Mouse (Mus musculus) MEL-GATA-1-ER (cell line): Measurements from ENCODE around the gene Actn3.

Experiments
- DNase-seq: peaks from one replicate; pipeline ENCODE4 v3.0.0-alpha.2; 2012; ENCODE audit warnings: low read depth; ENCODE audit errors: extremely low read depth

The Actn3 gene

DNA sequence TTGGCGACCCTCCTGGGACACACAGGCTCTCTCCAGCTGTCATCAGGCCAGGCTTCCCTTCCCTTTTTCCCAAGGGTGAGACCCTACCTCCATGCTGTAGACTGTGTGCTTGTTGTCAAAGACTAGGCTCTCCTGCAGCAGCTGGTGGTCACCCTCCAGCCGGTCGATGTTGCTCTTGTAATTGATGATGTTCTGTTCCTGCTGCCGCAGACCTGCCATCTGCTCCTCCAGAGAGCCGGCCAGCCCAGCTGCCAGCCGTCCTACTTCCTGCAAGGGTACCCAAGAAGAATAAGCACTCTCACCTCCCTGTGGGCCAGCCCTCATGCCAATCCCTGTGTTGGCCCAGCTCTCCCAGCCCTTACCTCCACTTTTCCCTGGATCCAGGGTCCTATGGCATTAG is 14.7 kb downstream of the Actn3 start:
- DNase-seq, result no peak

- no peak for DNase-seq
Observed at GRCm38 (mm10) chr19:4859081-4859480, 18.6 kb downstream of the Actn3 start.

- no peak for DNase-seq
Observed at GRCm38 (mm10) chr19:4855951-4856350, 21.8 kb downstream of the Actn3 start.

GRCm38 (mm10) chr19:4855470-4855820 is 22.3 kb downstream of the Actn3 start:
- no peak for DNase-seq

- no peak for DNase-seq
Observed at GRCm38 (mm10) chr19:4854552-4855469, 22.9 kb downstream of the Actn3 start, which contains the start of gene Ctsf. Gene Ctsf (plus strand): TSS chr19:4855130.

DNA sequence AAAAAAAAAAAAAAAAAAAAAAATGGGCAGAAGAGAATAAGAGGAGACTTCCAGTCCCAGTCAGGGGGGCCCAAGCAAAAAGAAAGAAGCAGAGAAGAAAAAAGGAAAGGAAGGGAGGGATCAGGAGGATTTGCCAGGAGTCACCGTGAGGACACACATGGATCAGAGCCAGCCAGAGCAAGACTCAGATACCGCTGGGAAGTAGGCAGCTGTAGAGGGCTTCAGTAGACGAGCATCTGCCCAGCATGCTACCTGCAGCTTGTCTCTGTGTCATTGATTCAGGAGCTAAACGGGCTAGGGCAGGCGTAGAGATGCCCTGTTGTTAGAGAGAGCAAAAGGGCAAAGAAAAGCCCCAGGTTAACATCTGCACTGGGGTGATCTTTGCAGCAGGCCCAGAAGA is 27.4 kb downstream of the Actn3 start:
- no peak for DNase-seq

DNA sequence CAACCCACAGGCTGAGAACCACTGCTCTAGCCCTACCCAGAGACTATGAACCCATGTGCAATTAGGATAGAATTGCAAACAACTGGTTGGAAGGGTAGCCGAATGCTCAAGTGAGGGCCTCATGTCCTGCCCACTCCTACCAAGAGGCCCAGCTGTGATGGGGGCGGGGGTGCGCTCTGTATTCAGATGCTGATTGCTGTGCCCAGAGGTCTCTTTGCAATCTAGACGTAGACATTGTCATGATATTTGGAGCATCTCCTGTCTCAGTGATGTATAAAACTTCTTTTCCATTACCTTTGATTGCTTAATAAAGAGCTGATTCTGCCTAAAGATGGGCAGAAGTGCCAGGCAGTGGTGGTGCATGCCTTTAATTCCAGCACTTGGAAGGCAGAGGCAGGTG is 27.9 kb downstream of the Actn3 start:
- DNase-seq, result no peak

DNA sequence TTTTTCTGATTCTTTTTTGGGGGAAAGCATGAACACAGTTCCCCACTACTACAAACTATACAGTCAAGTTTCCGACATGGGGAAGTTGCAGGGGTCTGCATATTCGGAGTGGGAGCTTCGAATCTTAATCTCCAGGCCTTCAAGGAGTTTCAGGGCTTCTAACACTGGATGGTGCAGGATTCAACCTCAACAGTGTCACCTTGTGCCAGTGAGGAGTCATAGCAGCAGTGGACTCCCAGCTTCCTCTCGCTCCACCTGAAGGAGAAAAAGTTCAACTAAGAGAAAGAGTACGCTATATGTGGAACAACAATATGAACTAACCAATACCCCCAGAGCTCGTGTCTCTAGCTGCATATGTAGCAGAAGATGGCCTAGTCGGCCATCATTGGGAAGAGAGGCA is 30.2 kb downstream of the Actn3 start:
- DNase-seq, result no peak

GRCm38 (mm10) chr19:4845846-4846245 is 31.9 kb downstream of the Actn3 start:
- DNase-seq, result no peak

DNA sequence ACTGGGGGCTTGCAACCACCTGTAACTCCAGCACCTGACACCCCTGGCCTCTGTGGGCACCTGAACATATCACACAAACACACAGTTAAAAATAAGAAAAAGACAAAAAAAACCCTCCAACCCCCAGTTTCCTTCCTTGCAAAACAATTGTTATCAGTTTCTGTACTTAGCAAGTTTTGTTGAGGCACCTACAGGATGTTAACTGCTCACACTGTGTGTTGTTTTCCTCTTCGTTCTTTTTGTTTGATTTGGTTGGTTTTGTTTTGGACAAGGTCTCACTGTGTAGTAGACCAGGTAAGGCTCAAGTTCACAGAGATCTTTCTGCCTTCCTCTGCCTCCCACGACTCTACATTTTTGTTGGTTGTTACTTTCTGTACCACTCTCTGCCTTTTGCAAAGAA is 35.1 kb downstream of the Actn3 start:
- DNase-seq, result no peak

DNA sequence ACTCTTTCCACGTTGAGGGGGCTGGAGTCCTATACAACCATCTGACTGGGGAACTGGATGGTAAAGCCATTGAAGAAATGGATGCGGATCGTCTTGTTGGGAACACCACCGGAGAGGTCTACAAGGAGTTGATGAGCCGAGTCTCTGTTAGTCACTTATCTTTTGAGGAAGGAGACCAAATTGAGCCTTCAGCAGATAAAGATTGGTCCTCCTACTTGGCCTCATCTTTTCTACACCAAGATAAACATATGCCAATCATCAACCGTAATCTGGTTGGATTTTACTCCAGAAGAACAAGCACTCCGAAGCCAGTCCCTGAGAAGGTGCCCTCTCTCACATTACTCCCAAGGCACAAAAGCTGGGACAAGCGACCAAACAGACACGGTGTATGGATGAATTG is 36.9 kb downstream of the Actn3 start:
- DNase-seq, result no peak

GRCm38 (mm10) chr19:4839149-4839548 is 38.6 kb downstream of the Actn3 start, which contains the start of the genes Ccs and Ccdc87:
Gene Ccs (minus strand): TSS chr19:4839332.
Gene Ccdc87 (plus strand): TSS chr19:4839366.
- DNase-seq, result peak; percentile 89

DNA sequence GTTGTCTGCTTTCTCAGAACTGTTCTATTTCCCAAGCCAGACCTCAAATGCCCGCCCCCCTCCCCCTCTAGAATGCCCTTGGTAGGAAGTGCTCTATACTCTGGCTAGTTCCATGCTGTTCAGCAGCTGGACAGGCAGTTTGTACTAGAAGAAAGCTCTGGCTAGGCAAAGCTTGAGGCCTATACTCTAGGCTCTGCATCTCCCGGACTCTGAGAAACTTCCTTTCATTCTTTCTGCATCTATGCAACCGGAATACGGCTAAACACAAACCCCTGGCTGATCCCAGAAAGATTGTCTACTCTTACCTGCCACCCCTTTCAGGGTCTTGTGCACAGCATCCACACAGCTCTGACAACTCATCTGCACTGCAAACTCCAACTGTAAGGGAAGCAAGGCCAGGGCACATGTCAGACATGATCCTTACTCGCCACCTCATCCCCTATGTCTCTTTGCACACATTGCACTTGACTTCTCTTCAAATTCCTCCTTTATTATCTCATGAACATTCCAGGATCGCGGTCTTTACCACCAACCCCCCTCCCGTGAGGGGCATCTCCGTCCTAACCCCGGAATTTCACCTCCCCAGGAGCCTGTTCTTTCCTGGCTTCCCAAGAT is 39.1 kb downstream of the Actn3 start:
- no peak for DNase-seq

DNA sequence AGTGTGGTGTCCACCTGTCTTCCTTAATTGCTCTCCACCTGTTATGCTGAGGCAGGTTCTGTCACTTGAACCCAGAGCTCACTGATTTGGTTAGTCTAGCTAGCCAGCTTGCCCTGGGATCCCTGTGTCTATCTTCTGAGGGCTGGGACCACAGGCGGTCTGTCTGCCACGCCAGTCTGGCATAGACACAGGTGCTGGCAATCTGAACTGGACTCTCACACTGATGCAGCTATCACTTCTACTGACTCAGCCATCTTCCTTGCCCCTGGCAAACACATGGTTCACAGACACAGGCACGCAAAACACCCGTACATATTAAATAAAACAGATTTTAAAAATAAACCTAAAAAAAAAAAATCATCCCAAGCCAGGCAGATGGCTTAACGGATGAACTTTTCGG is 40.7 kb downstream of the Actn3 start:
- no peak for DNase-seq

GRCm38 (mm10) chr19:4836096-4836495 is 41.6 kb downstream of the Actn3 start:
- no peak for DNase-seq

GRCm38 (mm10) chr19:4833977-4834376 is 43.7 kb downstream of the Actn3 start:
- DNase-seq, result no peak

- DNase-seq, result no peak
Observed at GRCm38 (mm10) chr19:4829156-4829555, 48.6 kb downstream of the Actn3 start.

- DNase-seq, result no peak
Observed at GRCm38 (mm10) chr19:4828444-4829114, 49.1 kb downstream of the Actn3 start.

- DNase-seq, result no peak
Observed at GRCm38 (mm10) chr19:4820678-4821303, 56.9 kb downstream of the Actn3 start.

DNA sequence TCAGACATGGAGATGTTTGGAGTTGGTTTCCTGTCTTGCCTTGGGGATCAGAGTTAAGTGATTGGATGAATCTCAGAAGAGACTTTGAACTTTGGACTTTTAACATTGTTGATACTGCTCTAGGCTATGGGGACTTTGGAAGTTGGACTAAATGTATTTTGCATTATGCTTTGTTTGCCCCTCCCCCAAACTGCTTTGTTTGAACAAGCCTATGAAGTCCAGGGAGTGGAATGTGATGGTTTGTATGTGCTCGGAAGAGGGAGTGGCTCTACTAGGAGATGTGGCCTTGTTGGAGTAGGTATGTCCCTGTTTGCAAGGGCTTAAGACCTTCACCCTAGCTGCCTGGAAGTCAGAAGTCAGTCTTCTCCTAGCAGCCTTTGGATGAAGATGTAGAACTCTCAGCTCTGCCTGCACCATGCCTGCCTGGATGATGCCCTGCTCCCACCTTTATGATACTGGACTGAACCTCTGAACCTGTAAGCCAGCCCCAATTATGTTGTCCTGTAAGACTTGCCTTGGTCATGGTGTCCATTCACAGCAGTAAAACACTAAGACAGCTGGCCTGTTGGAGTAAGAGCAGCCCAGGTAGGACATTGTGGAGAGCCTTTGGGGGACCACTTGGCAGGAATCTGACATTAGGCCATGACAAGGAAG is 60.4 kb downstream of the Actn3 start:
- no peak for DNase-seq

DNA sequence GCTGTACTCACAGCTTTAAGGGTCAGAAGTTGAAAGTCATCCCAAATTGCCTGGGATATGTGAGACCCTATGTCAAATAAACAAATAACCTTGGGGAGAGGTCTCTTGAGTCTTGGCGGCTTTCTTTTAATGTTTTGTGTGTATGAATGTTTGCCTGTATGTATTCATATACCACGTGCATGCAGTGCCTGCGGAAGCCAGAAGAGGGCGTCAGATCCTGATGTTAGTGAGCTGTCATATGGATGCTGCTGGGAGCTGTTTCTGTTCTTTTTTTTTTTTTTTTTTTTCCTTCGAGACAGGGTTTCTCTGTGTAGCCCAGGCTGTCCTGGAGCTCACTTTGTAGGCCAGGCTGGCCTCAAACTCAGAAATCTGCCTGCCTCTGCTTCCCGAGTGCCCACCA is 64.7 kb downstream of the Actn3 start:
- peak; percentile 56 for DNase-seq
